Mouse (Mus musculus) thymus, postnatal 4 days (tissue): ENCODE results near the gene Gigyf2.

Experiments
- DNase-seq: peaks from one replicate; pipeline ENCODE4 v3.0.0; 2021

The Gigyf2 gene

DNA sequence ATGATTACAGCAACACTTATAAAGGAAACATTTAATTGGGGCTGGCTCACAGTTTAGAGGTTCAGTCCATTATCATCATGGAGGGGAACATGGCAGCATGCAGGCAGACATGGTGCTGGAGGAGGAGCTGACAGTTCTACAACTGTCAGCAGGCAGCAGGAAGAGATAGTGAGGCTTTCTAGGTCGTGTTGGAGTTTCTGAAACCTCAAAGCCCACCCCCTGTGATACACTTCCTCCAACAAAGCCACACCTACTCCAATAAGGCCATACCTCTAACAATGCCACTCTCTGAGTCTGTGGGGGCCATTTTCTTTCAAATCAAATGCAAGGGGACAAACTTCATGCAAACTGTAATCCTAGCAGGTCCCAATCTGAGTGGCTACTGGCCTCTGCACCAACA lies 5.7 kb upstream of the Gigyf2 start:
- DNase-seq: no peak

DNA sequence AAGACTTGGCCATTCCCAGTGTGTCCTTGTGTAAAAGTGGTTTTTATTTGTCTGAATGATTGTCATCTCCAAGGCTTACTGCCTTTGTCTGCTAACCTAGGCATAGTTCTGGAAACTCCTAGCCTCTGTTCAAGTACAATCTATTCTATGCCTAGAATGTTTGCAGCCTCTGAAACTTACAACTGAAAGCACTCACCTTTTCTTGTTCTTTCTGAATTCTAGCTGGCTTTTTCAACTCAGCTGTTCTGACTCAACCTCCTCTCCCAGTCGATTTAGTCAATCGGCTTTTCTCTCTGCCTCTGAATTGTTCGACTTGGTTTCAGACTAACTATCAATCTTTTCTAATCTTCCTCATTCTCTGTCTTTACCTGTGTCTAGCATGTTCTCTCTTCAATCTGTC lies 4.0 kb upstream of the Gigyf2 start:
- DNase-seq: no peak

DNA sequence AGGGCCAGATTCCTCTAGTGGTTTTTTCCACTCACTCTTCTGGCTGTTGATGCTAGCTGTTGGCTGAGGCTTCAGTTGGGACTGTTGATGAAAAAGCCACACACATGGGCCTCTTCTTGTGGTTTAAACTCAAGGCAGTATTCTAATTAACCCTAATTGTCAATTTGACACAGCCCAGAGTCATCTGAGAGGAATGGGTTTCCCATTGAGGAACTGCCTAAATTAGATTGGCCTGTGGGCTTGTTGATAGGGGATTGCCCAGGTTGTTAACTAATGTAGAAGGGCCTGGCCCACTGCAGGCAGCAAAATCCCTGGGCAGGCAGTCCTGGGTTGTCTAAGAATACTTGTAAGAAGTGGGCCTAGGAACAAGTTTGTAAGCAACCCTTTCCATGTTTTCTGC lies 2.1 kb upstream of the Gigyf2 start:
- no peak for DNase-seq

GRCm38 (mm10) chr1:87327165-87327861 lies 515 bp downstream of the Gigyf2 start:
- peak; percentile 64 for DNase-seq

GRCm38 (mm10) chr1:87331774-87332173 lies 5.0 kb downstream of the Gigyf2 start:
- DNase-seq: no peak

- no peak for DNase-seq
Measured at GRCm38 (mm10) chr1:87350576-87350975, 23.8 kb downstream of the Gigyf2 start.

GRCm38 (mm10) chr1:87360276-87360675 lies 33.5 kb downstream of the Gigyf2 start:
- no peak for DNase-seq

GRCm38 (mm10) chr1:87378024-87378560 lies 51.3 kb downstream of the Gigyf2 start:
- no peak for DNase-seq

DNA sequence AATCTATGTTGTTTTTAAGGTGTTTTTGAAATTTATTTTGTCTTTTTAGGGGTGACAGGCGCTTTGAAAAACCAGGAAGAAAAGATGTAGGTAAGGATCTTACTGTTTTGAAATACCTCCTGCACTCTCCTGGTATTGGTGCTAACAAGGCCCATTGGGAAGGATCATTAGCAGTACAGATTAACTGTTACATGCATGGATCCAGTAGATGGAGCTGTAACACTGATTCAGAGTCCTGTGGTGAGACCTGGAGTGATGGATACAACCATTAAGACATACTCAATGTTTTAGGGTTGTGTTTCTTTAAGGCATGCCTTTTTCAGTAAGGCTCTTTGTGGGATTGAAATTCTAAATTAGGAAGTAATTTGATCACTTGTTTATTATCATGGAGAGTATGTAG lies 53.1 kb downstream of the Gigyf2 start:
- DNase-seq: no peak

- DNase-seq: no peak
Measured at GRCm38 (mm10) chr1:87381152-87381551, 54.4 kb downstream of the Gigyf2 start.

DNA sequence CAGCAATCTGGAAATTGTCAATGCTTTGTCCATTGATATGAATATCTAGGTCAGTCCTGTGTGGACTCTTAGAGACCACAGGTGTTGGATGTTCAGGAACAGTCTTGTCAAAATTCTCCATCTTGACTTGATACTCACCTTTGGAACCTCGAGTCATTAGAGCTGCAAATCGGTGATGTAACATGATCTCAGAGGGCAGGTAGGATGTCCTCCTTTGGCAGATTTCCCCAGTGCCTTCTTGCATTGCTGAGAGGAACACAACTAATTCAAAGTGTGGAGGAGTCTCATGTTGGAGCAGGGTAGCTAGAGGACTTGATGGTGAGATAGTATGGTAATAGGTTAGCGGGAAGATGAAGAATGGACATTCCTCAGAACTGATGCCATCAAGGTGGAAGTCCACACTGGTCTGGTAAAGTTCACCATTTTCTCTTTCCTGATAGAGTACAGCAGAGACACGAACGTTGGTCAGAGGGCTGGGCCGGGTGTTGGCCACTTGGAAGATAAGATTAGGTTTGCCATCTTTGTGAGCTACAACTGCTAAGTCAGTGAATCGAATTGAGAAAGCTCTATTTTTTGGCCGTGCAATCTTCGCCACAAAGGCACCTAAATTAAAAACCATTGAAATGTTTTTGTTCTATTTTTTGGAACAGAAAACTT lies 59.8 kb downstream of the Gigyf2 start:
- DNase-seq: no peak

- DNase-seq: no peak
Measured at GRCm38 (mm10) chr1:87393444-87394195, 66.8 kb downstream of the Gigyf2 start.

GRCm38 (mm10) chr1:87394594-87394993 lies 67.8 kb downstream of the Gigyf2 start, which contains the start of gene Kcnj13:
Gene Kcnj13 (minus strand): TSS chr1:87394729.
- DNase-seq: no peak

DNA sequence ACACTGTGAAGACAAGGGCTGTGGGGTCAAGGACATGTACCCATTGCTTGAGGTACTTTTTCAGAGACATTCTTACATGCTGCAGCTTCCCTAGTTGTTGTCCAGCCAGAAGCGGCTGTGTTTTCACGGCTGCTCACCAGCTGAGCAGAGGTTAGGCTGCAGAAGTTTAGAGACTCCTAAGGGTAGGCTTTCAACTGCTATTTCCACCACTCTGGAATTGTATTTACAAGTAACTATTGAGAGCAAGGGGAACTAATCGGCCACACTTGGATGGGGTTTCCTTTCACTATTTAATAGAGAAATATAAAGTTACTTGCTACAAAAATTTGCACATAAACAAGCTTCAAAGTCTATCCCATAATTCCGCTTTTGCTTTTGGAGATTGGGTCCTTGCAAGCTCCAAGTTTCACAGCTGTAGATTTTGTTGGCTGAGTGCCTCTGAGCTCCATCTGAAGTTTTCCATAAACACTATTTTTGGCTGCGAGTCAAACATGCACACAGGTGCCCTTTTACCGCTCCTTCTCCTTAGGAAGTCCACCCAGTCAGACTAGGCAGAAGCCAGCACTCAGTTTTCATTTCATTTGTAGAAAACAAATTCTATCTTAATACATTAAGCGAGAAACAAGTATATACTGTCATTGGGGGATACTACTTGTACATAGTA lies 70.3 kb downstream of the Gigyf2 start:
- DNase-seq: no peak

- no peak for DNase-seq
Measured at GRCm38 (mm10) chr1:87404710-87405109, 77.9 kb downstream of the Gigyf2 start.

DNA sequence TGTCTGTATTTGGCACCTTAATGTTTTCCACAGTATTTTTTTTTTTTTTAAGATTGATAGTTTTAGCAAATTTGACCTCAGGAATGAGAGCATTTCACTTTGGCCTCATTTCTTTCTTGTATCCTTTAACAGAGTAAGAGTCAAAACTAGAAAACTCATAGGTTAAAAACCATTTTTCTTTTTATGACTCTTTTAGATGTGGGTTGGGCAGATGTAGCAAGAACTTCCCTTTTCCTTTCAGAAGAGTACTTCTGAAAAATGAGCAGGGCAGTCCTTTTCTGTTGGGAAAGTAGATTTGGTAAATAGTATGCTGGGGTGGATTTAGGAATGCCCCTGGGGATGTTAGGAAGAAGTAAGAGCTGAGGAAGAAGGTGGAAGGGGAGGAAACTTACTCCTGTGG lies 79.2 kb downstream of the Gigyf2 start:
- DNase-seq: no peak

- no peak for DNase-seq
Measured at GRCm38 (mm10) chr1:87409380-87409779, 82.6 kb downstream of the Gigyf2 start.

DNA sequence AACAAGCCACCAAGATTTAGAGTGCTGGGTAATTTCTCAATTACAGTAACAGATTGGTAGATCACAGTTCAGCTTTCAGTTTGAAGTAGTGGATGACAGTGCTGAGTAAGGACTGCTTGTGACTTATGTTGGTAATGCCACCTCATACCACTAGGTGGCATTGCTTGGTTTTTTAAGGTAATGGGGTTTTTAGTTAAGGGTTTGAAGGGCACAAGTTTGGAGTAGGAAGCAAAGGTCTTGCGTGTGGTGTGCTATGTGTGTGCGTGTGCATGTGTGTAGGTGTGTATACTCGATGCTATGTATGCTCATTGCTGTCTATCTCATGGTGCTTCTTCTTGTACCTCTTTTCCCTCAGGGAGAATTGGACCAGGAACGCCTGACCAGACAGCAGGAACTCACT lies 91.9 kb downstream of the Gigyf2 start:
- peak; percentile 27 for DNase-seq

- DNase-seq: no peak
Measured at GRCm38 (mm10) chr1:87435125-87435524, 108.3 kb downstream of the Gigyf2 start.

GRCm38 (mm10) chr1:87436583-87436982 lies 109.8 kb downstream of the Gigyf2 start:
- no peak for DNase-seq

GRCm38 (mm10) chr1:87447183-87448104 lies 120.6 kb downstream of the Gigyf2 start:
- DNase-seq: peak; percentile 84

- no peak for DNase-seq
Measured at GRCm38 (mm10) chr1:87449432-87449831, 122.6 kb downstream of the Gigyf2 start.
